Mouse (Mus musculus): Measurements from ENCODE around the gene Sstr2.
"Not testable (repeated sequence)": the region's sequence is repeated elsewhere in the genome, so short reads cannot be mapped to it uniquely, and the experiment has no call there.

Sstr2 gene

GRCm38 (mm10) chr11:113658319-113658718, 39.2 kb downstream of the Sstr2 start:
- DNase-seq (ENCODE audit: low spot score) = no peak

GRCm38 (mm10) chr11:113658763-113659162, 39.6 kb downstream of the Sstr2 start:
- DNase-seq (ENCODE audit: low spot score) = no peak

GRCm38 (mm10) chr11:113660213-113660612, 41.1 kb downstream of the Sstr2 start:
- DNase-seq (ENCODE audit: low spot score) = not testable (repeated sequence)

- DNase-seq (ENCODE audit: low spot score) = no peak
Observed at GRCm38 (mm10) chr11:113660940-113661339, 41.8 kb downstream of the Sstr2 start.

- DNase-seq (ENCODE audit: low spot score) = no peak
Observed at GRCm38 (mm10) chr11:113661835-113662351, 42.8 kb downstream of the Sstr2 start.

GRCm38 (mm10) chr11:113664279-113664678, 45.1 kb downstream of the Sstr2 start:
- no peak for DNase-seq (ENCODE audit: low spot score)

- no peak for DNase-seq (ENCODE audit: low spot score)
Observed at GRCm38 (mm10) chr11:113666205-113666604, 47.1 kb downstream of the Sstr2 start.

GRCm38 (mm10) chr11:113666648-113667047, 47.5 kb downstream of the Sstr2 start:
- no peak for DNase-seq (ENCODE audit: low spot score)

GRCm38 (mm10) chr11:113667122-113667521, 48.0 kb downstream of the Sstr2 start:
- DNase-seq (ENCODE audit: low spot score) = no peak

- DNase-seq (ENCODE audit: low spot score) = no peak
Observed at GRCm38 (mm10) chr11:113667704-113668103, 48.6 kb downstream of the Sstr2 start.

- no peak for DNase-seq (ENCODE audit: low spot score)
Observed at GRCm38 (mm10) chr11:113668857-113669256, 49.7 kb downstream of the Sstr2 start.

GRCm38 (mm10) chr11:113669711-113670110, 50.6 kb downstream of the Sstr2 start:
- no peak for DNase-seq (ENCODE audit: low spot score)

GRCm38 (mm10) chr11:113673614-113674013, 54.5 kb downstream of the Sstr2 start:
- no peak for DNase-seq (ENCODE audit: low spot score)

- DNase-seq (ENCODE audit: low spot score) = no peak
Observed at GRCm38 (mm10) chr11:113674595-113674994, 55.5 kb downstream of the Sstr2 start.
